Mouse (Mus musculus) naive thymus-derived CD4-positive, alpha-beta T cell, adult 2 months (primary cell): ENCODE results near the gene B4galt5.
"Not testable (repeated sequence)": the region's sequence is repeated elsewhere in the genome, so short reads cannot be mapped to it uniquely, and the experiment has no call there.

Source experiments
- DNase-seq: peaks from one replicate; pipeline ENCODE4 v3.0.0-alpha.2; 2011; ENCODE audit warnings: low read depth

The B4galt5 gene

DNA sequence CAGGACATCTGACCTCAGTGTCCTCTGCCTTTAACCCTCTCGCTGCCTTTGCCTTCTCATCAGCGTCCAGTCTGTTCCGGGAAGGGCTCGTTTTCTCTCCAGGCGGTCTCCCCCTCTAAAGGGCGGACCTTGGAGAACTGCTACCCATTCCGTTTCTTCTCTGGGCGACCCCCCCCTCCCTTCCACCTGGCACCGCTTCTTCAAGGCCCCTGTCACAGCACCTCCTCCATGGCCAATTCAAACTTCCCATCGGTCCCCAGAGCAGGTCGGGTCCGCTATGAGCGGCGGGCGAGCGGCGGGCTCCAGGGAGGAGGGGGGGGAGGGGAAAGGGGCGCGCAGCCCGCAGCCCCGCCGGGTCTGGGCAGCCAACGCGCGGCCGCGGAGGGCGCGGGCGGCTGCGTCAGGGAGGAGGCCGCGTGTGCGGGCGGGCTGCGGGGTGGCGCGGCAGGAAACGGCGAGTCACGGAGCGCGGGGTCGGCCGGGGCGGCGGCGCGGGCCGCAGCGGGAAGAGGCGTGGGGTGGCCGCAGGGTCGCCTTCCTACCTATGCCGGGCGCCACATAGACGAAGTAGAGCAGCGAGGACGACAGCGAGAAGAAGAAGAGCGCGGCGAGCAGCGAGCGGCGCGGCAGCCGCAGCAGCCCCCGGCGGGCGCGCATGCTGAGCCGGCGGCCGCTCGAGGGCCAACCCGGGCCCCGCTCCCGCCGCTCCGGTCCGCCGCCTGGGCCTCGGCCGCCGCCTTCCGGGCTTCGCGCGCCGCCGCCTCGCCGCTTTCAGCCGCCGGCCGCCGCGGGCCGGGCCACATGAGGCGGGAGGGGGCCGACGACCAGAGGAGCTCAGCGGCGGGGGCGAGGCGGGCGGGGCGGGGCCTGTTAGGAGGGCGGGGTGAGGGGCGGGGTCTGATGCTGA is at the start of gene B4galt5:
TSS of gene B4galt5 (minus strand) at position 808 of the 907 bp plus-strand sequence.
- peak; percentile 64 for DNase-seq

DNA sequence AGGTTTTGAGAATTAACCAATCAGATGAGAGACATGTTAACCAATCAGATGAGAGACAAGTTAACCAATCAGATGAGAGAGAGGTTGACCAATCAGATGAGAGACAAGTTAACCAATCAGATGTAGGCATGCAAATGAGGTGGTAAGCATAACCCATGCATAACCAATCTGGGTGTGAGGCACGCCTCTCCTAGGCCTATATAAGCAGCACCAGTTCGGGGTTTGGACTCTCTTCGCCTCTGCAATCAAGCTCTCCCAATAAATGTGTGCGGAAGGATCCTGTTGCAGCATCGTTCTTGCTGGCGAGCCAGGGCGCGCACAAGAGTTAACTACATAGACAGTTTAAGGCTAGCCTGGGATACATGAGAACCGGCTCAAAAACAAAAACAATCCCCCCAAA is 47.4 kb upstream of the B4galt5 start:
- DNase-seq = not testable (repeated sequence)

DNA sequence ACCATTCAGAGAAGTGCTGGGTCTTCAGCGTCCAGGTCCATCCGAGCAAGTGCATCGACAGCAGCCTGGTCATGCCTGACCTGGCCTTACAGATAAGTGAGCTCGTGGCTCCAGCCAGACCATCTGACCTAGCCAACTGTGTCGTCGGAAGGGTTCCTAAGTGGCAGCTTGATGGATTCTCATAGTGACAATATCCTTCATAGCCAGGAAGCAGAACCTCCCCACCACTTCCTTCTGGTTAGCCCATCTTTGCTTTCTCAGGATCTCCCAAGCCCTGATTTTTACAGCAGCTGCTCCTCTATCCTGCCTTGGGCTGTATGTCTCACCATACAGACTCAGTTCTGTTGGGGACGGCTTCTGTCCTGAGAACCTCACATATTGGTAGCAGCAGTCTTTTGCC is 45.4 kb upstream of the B4galt5 start:
- DNase-seq = no peak

DNA sequence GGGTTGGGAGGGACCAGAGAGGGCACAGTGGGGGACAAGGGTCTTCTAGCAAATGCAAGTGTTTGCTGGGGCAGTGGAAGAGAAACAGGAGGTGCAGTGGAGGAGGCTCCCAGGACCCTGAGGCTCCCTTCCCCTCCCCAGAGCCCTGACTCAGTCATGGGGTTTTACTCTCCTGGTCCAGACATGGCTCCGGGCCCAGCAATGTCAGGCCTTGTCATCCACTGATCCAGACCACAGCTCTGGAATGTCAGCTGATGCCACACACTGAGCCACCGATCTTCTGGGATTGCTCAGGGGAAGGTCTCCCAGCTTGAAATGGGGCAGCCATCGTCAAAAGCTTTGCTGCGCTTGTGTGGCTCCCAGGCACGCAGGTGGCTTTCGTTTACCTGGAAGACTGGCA is 38.0 kb upstream of the B4galt5 start:
- no peak for DNase-seq

DNA sequence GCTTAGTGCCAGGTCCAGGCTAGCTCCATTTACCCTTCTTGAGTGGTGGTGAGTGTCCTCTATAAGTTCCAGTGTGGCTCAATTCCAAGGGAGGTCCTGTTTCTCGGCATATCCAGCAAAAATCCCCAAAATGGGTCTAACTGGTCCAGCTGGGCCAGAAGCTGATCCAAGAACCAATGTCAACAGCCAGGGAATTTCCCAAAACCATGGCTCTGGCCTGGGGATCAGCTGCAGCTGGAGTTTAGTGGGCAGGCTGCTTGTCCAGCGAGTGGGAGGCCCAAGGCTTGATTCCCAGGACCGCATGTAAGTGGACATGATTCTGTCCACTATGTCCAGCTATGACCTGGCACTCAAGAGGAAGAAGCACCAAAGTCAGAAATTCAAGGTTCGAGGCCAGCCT is 37.5 kb upstream of the B4galt5 start:
- no peak for DNase-seq

DNA sequence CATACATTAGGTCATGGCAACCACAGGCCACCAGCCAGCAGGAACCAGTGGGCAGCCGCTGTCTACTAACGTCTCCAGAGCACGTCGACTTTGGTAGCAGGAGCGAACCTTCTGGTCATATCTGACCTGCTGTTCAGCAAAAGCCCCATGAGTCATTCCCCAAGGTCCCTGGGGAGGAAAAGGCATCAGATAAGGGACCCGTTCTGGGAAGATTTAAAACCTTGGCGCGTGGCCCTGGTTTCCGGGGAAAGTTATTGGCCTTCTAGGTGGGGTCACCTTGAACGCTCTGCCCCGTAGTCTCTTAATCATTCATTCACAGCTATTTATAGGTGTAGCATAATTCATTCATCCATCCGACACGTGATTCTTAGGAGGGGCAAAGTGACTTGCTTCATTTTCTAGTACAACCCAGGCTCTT is 34.7 kb upstream of the B4galt5 start:
- no peak for DNase-seq

DNA sequence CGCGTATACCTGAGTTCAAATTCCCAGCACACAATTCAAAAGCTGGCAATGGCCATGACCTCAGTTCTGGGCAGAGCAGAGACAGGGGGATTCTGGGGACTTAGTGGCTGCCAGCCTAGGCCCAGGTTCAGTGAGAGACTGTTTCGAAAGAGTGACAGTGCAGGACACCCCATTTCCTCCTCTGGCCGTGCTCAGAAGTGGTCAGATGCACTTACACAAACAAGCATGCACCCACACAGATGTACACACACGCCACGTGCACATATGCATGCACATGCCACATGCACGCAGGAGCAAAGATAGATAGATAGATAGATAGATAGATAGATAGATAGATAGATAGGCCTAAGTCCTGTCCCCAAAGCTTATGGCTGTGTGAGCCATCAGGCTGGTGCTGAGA is 33.4 kb upstream of the B4galt5 start:
- no peak for DNase-seq

DNA sequence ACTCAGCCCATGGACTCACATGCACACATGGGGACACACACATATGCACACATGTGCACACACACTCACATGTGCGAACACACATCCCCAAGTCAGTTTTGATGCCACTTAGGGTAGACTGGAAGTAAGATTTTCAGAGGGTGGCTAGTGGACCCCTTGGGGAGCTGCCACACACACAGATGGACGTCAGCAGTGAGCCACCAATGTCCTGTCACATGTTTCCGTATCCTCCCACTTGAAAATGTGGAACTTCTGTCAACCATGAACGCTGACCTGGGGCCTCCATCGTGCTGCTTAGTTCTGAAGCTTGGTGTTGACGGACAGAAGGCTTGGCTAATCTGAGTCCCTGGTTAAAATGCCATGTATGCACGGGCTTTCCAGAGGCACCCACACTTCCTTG is 32.6 kb upstream of the B4galt5 start:
- DNase-seq = no peak

DNA sequence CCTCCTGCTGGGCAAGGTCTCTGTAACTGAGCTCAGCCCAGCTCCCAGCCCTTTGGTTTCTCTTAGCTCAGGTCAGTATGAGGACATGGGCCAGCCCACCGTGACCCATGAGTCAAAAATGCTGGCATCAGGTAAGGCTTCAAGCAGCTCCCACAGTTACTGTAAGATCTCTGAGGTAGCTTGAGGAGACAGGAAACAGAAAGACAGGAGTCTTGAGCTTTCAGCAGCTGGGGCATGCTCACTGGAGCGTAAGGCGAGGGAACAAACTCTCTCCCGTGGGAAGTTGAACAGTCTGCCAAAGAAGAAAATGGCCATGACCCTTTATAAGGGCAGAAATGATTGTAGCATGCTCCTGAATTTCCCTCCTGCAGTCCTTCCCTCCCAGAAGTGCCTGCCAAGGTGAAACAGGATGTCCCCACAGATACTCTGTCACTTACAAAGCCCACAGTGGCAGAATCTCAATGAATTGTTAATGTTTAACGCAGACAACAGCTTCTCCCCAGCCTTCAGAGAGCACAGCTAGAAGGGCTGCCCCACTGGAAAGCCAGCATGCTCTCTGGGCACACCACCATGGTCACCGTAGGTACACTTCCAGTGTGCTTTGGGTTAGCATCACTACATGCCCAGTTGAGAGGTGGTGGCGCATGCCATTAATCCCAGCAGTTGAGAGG is 31.8 kb upstream of the B4galt5 start:
- no peak for DNase-seq

DNA sequence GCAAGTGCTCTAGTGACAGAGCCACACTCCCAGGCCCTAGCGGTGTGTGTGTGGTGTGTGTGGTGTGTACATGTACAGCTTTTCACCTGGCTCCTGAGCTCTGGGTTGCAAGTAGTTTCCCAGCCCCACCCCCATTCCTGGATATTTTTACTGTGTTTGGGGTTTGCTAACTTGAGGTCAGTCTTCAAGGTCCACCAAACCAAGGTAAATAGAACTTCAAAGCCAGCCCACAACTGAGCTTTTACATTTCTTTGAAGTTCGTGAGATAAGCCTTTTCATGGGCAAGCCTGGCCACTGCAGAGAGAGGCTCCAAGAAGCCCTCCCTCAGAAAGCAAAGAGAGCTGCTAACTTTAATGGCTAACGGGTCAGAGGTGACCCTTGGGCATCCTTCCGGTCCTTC is 30.0 kb upstream of the B4galt5 start:
- DNase-seq = no peak

DNA sequence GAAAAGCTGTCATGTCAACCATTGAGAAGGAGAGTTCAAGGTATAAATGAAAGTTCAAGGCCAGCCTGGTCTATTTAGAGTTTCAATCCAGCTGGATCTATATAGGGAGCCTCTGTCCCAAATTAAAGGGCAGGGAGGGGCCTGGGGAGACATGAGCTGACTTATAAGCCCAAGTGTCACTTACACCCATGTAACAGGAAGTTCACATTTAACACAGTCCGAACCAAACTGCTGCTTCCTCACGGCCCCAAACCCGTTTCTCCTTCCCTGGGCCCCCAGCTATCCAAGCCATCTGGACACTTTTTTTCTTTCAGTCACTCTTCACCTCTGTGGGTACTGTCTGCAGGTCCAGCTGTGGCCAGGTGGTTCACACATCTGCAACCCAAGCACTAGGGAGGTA is 28.7 kb upstream of the B4galt5 start:
- DNase-seq = no peak

DNA sequence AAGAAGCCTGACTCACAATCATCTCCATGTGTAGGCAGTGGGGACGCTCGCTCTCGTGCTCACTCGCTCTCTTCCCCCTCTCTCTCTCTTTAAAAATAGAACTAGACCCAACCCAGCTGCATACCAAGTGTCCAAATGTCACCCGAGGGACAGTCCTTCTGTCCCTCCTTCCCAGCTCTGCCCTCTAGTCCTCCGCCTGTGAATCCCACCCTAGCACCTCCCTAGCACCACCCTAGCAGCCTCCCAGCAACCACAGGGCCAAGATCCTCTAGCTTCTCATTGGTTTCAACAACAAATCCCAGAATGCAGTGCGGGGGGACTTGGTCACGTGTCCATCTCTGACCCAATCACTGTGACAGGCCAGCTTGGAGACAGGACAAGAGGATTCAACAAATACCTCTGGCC is 27.2 kb upstream of the B4galt5 start:
- no peak for DNase-seq

DNA sequence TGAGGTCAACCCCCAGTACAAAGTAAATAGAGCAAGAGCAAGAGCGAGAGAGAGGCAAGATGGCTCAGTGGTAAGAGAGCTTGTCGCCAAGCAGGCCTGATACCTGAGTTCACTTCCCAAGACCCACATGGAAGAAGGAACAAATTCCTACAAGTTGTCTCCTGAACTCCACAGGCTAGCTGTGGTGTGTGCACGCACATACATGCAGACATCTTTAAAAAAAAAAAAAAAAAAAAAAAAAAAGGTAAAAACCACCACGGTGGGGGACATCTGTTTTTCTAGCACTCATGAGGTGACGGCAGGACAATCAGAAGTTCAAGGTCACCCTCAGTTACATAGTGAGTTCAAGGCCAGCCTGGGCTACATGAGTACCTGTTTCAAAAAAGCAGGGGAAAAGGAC is 26.7 kb upstream of the B4galt5 start:
- DNase-seq = no peak

DNA sequence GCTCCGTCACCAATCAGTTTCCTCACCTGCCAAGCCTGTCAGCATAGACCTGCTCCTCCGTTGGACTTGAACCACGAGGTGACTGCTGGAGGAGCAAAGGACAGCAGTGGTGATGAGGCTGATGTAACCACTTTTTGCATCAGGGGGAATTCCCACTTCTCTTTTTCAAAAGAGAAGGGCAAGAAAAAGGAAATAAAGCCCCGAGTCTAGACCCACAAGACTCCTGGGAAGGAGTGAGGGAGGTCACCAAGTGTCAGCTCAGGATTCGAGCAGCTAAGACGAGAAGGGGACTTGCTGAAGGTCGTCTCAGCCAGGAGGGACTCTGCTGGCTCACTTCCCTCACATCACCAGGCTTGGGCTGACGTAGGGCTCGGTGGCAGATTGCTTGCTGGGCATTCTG is 26.2 kb upstream of the B4galt5 start:
- DNase-seq = no peak

DNA sequence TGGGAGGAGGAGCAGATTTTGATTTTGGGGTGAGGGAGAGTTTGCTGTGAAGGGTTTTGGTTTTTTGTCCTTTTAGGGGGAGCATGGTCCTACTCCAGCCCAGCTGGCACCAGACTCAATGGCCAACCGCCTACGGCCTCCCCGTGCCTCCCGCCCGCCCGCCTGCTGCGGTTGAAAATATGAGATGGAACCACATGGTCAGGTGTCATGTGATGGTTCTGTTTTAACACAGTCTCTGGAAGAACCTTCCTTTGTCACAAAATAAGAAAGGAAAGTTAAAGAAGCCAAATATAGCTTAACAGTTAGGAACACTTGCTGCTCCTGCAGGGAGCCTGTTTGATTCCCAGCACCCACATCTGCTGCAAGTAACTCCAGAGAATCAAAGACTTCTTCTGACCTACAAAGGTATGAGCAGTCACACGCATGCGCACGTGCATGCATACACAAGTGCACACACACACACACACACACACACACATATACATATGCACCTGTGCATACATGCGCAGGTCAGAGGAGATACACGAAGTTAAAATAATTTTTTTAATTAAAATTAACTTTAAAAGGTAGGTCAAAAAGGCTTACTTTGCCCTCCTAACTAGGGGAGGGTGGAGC is 25.3 kb upstream of the B4galt5 start:
- no peak for DNase-seq

DNA sequence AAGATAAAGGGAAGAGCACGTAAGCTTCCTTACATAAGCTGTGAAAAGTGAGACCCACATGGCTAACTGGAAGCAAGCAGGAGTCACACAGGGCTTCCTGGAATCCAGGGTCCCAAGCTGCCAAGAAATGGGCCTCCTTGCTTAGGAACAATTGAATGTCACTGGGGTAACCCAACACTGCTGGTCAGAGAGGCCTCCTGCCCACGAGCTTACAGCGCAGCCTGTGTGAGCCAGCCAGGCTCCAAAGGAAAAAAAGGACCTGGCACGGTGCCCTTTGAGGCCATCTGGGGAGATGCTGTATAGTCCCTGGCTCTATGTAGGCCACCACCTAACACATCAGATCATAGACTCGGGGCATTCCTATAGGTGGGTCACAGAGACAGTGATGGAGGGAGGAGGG is 24.3 kb upstream of the B4galt5 start:
- DNase-seq = no peak

DNA sequence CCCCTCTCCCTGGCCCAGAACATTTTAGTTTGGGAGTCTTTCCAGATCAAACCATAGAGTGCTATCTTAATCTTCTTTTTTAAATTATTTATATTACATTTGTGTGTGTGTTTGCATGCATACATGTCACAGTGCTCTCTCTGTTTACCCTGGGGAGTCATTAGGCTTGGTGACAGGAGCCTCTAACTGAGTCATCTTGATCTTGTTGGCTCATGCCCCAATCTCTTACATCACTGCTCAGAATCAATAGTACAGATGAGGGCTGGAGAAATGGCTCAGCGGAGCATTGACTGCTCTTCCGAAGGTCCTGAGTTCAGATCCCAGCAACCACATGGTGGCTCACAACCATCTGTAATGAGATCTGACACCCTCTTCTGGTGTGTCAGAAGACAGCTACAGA is 22.5 kb upstream of the B4galt5 start:
- no peak for DNase-seq

DNA sequence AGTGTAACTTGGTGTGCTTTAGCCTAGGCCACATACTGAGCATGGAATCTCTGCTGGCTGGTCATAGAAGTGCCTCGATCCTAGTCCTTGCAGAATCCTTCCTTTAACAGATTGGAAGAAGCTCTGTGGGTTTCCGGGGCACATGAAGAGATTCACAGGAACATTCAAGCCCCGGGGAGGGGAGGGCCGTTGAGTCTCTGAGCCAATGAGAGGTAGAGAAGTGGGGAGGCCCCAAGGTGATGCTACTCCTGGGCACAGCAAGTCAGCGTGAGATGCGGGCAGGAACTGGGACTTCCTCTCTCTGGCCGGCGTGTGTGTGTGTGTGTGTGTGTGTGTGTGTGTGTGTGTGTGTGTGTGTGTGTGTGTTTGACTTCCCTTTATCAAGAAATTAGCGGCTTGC is 19.3 kb upstream of the B4galt5 start:
- peak; percentile 92 for DNase-seq

DNA sequence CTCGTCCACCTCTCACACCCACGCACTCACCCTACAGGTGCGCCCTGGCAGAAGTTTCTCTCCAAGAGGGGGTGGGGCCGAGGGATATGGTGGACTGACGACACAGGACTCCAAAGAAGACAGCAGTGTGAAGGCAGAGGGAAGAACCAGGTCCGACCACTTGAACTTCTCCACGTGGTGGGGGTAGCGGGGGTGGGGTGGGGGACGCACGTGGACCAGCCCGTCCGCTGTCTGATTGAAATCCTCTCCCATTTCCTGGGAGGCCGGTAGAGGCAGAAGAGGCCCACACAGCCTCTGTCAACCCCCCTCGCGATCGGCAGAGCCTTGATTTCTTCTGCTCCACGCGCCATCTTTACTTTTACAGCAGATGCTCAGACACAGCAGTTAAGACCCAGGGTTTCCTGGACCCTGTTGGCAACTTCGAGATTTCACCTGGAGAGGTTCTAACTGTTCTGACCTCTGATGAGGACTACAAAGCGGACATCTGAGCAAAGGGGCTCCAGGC is 18.8 kb upstream of the B4galt5 start:
- DNase-seq = peak; percentile 87

DNA sequence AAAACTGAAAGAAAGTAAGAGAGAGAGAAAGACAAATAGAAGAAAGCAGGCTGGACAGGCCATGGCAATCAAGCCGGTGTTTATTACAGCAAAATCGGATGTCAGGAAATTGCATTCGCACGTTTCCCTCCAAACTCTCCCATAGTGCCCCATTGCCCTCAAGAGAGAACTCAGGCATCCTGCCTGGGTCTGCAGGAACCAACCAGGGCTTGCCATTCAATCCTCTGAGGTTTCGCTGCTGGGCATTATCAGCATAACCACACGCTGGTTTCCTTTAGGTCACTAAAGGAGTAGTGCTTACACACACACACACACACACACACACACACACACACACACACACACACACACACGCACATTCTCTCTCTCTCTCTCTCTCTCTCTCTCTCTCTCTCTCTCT is 18.3 kb upstream of the B4galt5 start:
- DNase-seq = peak; percentile 83

DNA sequence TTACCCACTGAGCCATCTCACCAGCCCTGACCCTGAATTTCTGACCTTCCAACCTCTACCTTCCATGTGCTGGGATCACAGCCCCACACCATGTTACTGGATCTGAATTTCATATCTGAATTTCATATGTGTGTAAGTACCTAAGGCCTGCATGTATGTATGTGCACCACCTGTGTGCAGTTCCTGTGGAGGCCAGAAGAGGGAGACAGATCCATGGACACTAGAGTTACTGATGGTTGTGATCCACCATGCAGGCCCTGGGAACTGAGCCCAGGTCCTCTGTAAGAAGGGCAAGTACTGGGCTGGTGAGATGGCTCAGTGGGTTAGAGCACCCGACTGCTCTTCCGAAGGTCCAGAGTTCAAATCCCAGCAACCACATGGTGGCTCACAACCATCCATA is 16.1 kb upstream of the B4galt5 start:
- DNase-seq = peak; percentile 37

DNA sequence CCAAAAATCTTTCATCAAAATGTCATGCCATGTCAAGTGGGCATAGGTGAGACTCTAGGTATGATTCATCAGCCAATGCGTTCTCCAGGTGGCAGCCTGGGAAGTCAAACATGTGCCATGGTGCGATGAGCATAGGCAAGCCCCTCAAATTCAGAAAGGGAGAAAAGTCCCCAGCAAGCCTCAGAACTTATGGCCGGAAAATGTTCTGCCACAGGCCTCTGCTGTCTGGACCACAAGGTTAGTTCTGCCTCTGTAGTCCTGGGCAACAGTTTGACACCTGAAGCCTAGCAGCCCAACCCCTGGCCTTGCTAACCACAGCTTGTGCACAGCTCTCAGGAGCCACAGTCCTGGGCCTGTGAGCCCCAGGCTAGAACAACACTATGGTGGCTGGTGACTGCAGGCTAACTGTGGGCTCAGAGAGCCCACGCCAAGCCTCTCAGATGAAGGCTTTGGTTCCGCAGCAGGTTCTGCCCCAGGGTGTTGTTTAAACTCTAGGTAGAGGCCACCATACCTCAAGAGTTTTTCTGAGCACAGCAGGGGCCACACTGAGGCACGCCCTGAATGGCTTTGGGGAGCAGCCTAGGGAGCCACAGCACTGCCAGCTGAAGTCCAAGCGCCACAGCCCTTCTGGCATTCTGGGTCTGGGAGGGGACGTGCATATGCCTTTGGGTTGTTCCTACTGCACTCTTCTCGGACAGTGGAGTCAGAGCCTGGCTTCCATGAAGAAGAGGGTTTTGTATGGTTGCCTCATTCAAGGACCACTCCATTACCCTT is 14.5 kb upstream of the B4galt5 start:
- DNase-seq = no peak
